Mouse (Mus musculus) right cerebral cortex, postnatal 4 days (tissue): ENCODE results near the gene Tmem163.

ENCODE experiments used
- DNase-seq: peaks from one replicate; pipeline ENCODE4 v3.0.0-alpha.2; 2022

Gene Tmem163

GRCm38 (mm10) chr1:127496737-127497543 lies 182.4 kb downstream of the Tmem163 start:
- no peak for DNase-seq

- peak; percentile 63 for DNase-seq
Observed at GRCm38 (mm10) chr1:127487161-127487560, 192.2 kb downstream of the Tmem163 start.

- peak; percentile 78 for DNase-seq
Observed at GRCm38 (mm10) chr1:127484826-127485225, 194.5 kb downstream of the Tmem163 start.

- DNase-seq, result no peak
Observed at GRCm38 (mm10) chr1:127484188-127484587, 195.2 kb downstream of the Tmem163 start.

GRCm38 (mm10) chr1:127482911-127483310 lies 196.4 kb downstream of the Tmem163 start:
- no peak for DNase-seq

GRCm38 (mm10) chr1:127475756-127476155 lies 203.6 kb downstream of the Tmem163 start:
- DNase-seq, result no peak

GRCm38 (mm10) chr1:127470175-127470574 lies 209.2 kb downstream of the Tmem163 start:
- no peak for DNase-seq

- DNase-seq, result no peak
Observed at GRCm38 (mm10) chr1:127467238-127467637, 212.1 kb downstream of the Tmem163 start.

GRCm38 (mm10) chr1:127465292-127465691 lies 214.1 kb downstream of the Tmem163 start:
- DNase-seq, result no peak

- DNase-seq, result no peak
Observed at GRCm38 (mm10) chr1:127464041-127464440, 215.3 kb downstream of the Tmem163 start.

GRCm38 (mm10) chr1:127461017-127461416 lies 218.3 kb downstream of the Tmem163 start:
- no peak for DNase-seq

GRCm38 (mm10) chr1:127459576-127459975 lies 219.8 kb downstream of the Tmem163 start:
- no peak for DNase-seq

- peak; percentile 61 for DNase-seq
Observed at GRCm38 (mm10) chr1:127459015-127459451, 220.3 kb downstream of the Tmem163 start.

- DNase-seq, result no peak
Observed at GRCm38 (mm10) chr1:127453397-127453796, 226.0 kb downstream of the Tmem163 start.

GRCm38 (mm10) chr1:127444836-127445485 lies 234.4 kb downstream of the Tmem163 start:
- no peak for DNase-seq

- DNase-seq, result no peak
Observed at GRCm38 (mm10) chr1:127442880-127443877, 236.2 kb downstream of the Tmem163 start.

- DNase-seq, result no peak
Observed at GRCm38 (mm10) chr1:127441736-127442135, 237.6 kb downstream of the Tmem163 start.

GRCm38 (mm10) chr1:127441007-127441406 lies 238.3 kb downstream of the Tmem163 start:
- no peak for DNase-seq

- DNase-seq, result no peak
Observed at GRCm38 (mm10) chr1:127439452-127439891, 239.9 kb downstream of the Tmem163 start.

GRCm38 (mm10) chr1:127437091-127437490 lies 242.3 kb downstream of the Tmem163 start:
- DNase-seq, result no peak
